Mouse (Mus musculus) right cerebral cortex, postnatal 4 days (tissue): ENCODE measurements around the gene Pfkl.
"Not testable (repeated sequence)": the region's sequence is repeated elsewhere in the genome, so short reads cannot be mapped to it uniquely, and the experiment has no call there.

Experiments
- DNase-seq: peaks from one replicate; pipeline ENCODE4 v3.0.0-alpha.2; 2022

Gene Pfkl

GRCm38 (mm10) chr10:78009945-78010293 is at the start of gene Pfkl:
Gene Pfkl (minus strand): TSS chr10:78010083.
- DNase-seq = no peak

DNA sequence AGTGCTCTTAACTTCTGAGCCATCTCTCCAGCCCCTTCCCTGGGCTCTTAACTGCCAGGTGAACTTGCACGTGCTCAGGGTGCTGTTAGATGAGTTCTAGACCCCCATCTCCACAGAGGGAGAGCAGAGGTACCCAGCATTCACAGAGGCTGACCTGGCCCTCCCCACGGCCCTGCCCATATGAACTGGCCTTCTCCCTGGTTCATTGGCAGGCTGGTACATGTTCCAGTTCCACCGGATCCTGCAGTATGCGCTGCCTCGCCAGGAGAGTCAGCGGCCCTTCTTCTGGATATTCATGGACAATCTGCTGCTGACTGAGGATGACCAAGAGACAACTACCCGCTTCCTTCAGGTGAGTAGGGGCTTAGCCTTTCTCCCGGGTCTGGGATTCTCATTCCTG is 47.2 kb upstream of the Pfkl start:
- no peak for DNase-seq

DNA sequence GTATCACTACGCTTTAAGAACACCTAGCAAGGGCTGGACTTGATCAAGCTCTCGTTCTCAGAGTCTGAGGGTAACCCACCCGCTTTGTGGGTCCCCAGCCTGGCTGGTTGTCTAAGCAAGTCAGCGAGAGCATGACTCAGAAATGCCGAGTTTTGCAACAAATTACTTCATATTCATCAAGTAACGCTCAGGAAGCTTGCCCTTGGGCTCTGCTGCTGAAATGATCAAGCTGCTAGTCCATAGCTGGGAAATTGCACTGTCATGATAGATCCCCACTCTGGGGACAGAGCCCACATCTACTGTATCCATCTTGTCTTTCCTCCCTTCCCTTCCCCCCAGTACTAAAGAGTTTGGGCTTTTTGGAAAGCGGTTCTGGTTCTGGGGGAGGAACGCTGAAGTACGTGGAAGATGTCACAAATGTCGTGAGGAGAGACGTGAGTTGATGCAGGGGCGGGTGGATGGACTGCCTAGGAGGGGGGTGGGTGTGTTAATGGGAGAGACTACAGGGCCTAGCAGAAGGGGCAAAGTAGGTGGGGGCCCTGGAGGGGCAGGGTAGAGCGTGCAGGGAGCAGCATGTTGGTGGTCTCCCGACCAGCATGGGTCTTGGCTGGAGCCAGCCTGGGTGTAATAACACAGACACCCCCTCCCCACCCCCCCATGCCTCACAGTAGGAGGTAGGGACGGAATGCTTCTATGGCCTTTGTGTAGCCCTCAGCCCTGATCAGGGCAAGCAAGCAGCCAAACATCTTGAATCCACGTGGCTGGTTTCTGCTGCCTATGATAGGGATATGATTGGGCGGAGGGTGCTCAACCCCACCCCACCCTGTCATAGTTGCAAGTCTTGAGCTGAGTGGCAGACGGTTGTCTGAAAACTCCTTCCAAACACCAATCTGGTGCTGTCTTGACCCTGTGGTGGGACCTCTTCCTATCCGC is 45.0 kb upstream of the Pfkl start:
- no peak for DNase-seq

- DNase-seq = no peak
These were observed 39.7 kb upstream of the Pfkl start for GRCm38 (mm10) chr10:78049519-78050035.

- DNase-seq = no peak
These were observed 38.3 kb upstream of the Pfkl start for GRCm38 (mm10) chr10:78048061-78048730.

GRCm38 (mm10) chr10:78046388-78046787 is 36.5 kb upstream of the Pfkl start:
- DNase-seq = no peak

DNA sequence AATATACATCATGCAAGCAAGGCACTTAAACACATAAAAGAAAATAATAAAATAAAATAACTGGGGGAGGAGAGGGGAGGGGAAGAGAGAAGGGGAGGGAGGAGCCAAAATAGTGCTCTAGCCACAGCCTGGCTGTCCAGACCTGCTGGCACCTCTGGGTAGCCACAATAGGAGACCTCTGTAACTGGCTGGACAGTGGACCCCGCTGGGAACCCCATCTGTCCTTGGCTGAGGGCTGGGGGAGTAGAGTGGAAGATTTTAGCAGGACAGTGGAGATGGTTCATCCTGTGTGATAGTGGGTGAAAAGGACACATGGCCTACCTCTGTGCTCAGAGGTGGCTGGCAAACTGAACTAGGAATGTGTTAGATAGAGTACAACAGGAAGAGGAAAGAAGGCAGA is 34.6 kb upstream of the Pfkl start:
- DNase-seq = no peak

DNA sequence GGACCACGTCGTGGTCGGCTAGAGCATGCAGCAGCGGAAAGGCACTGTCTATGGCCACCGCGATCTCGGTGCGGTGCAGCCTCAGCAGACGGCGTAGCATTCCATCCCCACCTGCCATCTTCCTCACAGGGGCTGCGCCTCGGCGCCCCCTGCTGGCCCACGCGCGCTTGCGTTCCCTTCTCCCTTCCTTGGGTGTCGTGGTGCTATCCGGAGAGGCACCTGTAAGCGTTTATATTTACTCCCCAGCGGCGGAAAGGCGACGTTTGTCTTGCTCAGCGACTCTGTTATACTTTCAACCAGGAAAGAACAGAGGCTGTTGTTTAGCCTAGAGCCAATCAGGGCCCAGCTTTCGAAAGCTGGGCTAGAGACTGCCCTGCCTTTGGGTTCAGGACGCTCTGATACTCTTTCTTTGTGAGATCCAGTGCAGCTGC is 33.5 kb upstream of the Pfkl start, which contains the start of gene Aire:
Gene Aire, minus strand, starts transcription at position 205 of the 431 bp plus-strand sequence.
- DNase-seq = peak; percentile 57

GRCm38 (mm10) chr10:78042697-78043405 is 33.0 kb upstream of the Pfkl start:
- no peak for DNase-seq

GRCm38 (mm10) chr10:78042096-78042495 is 32.2 kb upstream of the Pfkl start:
- no peak for DNase-seq

DNA sequence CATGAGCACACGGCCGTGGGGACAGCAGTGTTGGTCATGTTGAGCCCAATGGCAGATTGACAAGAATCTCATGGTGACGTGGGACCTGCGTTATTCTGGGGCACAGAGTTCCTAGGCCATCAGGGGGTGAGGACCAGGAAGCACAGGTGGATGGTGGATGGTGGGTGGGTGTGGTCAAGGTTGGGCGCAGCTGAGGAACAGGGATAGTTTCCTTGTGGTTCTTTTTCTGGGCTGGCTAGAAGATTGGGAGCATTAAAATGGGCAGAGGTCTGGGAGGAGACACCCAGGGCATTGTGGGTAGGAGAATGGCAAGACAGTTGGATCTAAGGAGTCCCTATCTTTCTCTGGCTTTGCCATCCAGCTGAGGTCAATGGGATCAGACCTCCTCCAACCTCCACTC is 31.8 kb upstream of the Pfkl start, which contains the start of gene Dnmt3l:
Gene Dnmt3l, plus strand, starts transcription at position 301 of the 400 bp plus-strand sequence.
- DNase-seq = no peak

- DNase-seq = no peak
These were observed 27.3 kb upstream of the Pfkl start for GRCm38 (mm10) chr10:78037139-78037538.

- no peak for DNase-seq
These were observed 22.1 kb upstream of the Pfkl start for GRCm38 (mm10) chr10:78031987-78032386.

DNA sequence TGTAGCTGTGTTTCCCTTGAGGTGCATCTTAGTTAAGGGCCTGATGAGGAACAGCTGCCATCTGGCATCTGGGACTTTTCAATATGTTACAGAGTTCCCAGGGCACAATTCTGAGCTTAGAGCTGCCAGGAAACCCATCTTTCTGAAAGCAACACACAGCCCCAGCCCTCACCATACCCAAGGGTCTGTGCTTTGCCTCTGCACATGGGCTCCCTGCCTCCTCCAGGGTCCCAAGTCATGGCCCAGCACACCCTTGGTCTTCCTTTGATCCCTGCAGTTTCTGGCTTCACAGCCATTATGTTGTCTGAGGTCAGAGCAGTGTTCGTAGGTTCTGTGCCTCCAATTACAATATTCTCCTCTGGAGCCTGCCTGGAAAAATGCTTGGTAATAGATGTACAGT is 19.2 kb upstream of the Pfkl start:
- DNase-seq = no peak

GRCm38 (mm10) chr10:78028129-78028528 is 18.2 kb upstream of the Pfkl start:
- DNase-seq = peak; percentile 77

GRCm38 (mm10) chr10:78025453-78025852 is 15.6 kb upstream of the Pfkl start:
- not testable (repeated sequence) for DNase-seq

- DNase-seq = not testable (repeated sequence)
These were observed 10.1 kb upstream of the Pfkl start for GRCm38 (mm10) chr10:78019984-78020383.

DNA sequence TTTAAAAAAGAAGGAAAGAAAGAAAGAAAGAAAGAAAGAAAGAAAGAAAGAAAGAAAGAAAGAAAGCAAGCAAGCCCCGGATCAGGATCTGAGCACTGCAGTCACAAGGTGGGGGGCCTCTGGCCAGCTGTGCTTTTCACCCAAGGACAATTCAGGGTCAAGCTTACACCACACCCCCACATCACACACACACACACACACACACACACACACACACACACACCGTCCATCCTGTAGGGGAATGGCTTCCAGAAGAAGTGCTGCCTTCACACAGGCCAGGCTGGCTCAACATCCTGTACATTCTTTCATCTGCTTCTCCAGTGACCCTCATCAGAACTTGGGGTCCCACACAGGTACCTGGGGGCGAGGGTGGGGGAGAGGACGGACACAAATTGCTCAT is 9.4 kb upstream of the Pfkl start:
- DNase-seq = no peak

GRCm38 (mm10) chr10:78018797-78019203 is 8.9 kb upstream of the Pfkl start:
- peak; percentile 92 for DNase-seq

GRCm38 (mm10) chr10:78016366-78016765 is 6.5 kb upstream of the Pfkl start:
- no peak for DNase-seq

- no peak for DNase-seq
These were observed 5.6 kb upstream of the Pfkl start for GRCm38 (mm10) chr10:78015489-78015888.

- no peak for DNase-seq
These were observed 3.0 kb upstream of the Pfkl start for GRCm38 (mm10) chr10:78012661-78013495.
